Mouse (Mus musculus): ENCODE measurements at regions not wholly inside any gene's neighbourhood (a gene's known extent, or its start where the extent isn't known, plus 50 kb on each side); places are given as distances from the start of the nearest gene placed in this dataset.
"Not testable (repeated sequence)": the region's sequence is repeated elsewhere in the genome, so short reads cannot be mapped to it uniquely, and the experiment has no call there.

DNA sequence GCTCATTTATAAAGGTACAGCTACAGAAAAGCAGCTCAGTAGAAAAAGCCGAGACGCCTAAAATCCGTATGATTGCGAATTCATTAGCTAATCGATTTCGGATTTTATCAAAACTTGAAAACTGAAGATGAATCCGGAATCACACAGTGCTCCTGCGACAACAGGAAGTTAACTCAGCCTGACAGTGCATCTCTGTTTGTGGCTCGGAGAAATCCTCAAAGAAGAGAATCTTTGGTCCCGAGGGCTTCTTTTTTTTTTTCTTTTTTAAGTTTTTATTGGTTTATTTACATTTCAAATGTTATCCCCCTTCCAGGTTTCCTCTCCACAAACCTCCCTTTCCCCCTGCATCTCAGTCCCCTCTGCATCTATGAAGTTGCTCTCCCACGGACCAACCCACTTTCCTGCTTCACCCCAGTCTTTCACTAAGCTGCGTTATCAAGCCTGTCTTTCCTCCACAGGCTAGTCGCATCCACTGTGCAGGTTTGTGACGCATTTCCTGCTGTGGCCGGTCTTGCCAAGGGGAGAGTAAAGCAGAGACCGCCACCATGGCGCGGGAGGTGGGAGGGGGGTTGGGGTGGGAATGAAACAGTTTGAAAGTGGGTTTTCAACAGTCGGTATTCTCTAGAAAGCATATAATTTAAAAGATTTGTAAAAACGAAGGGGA is 593.4 kb upstream of the Snrpn start:
- H3K27me3 ChIP-seq (ENCODE audit: control insufficient read depth, insufficient read depth, low read length, poor library complexity, severe bottlenecking); DNase-seq (ENCODE audit: low read depth, low spot score); H3K36me3 ChIP-seq (ENCODE audit: control insufficient read depth, insufficient read depth, low read length, poor library complexity, severe bottlenecking): not testable (repeated sequence)

GRCm38 (mm10) chr7:60728108-60728721 is 588.2 kb upstream of the Snrpn start:
- H3K27me3 ChIP-seq (ENCODE audit: control insufficient read depth, insufficient read depth, low read length, poor library complexity, severe bottlenecking); H3K36me3 ChIP-seq (ENCODE audit: control insufficient read depth, insufficient read depth, low read length, poor library complexity, severe bottlenecking): not testable (repeated sequence)
- DNase-seq (ENCODE audit: low read depth, low spot score): peak; percentile 0
